Mouse (Mus musculus): ENCODE data around the gene B4galt3. TPM values are rescaled to one million over a fixed set of nuclear protein-coding genes. Genes with fewer than 3 reads are reported as not detected.

B4galt3 gene
- polyA plus RNA-seq, 1 experiment from 2014 or later, result 34.2 TPM

DNA sequence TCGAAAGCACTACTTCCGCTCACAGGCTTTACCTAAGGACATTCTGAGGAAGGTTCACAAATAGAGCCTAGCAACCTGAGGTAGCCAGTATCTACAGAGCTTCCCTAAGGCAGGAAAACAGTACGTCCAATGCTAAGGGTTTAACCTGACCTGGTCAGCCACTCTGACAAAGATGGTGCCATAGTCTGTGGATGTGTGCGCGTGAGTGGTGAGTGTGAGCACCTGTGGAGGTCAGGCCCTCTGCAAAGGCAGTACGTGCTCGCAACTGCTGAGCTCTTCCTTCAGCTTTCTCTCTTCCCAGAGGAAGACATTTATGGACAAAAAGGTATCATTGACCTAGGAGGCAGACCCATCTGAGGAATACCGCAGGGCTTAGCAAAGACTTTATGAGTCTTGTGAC is 8.3 kb downstream of the B4galt3 start:
- Histone ChIP-seq H3K9ac (ENCODE audit: low read length) (no peak overlapping the region), H3K4me2 (replicated peaks; ENCODE audit: low read depth) (no peak overlapping the region), H3K9me3 (ENCODE audit: control insufficient read depth, low read length) (no peaks in the 10 kb centered on the region), H3K36me3 (ENCODE audit: control insufficient read depth, insufficient read depth, low read length) (peaks cover 27% of the 10 kb centered on the region), H3K27ac (replicated peaks) (no peak overlapping the region), H3K4me1 (replicated peaks; ENCODE audit: control insufficient read depth, insufficient read depth) (0 out of 2 replicates have a peak, but pooled peaks cover 2% of the 10 kb centered on the region), H3K4me3 (ENCODE audit: low read depth, low read length) (no peak overlapping the region), H3K27me3 (ENCODE audit: control insufficient read depth, insufficient read depth, low read length) (no peaks in the 10 kb centered on the region)
- WGBS, result 93% methylated on average over 8 of the region's 8 CpGs
- TF ChIP-seq EP300 (optimal IDR thresholded peaks at IDR 0.05) (no peak), CTCF (IDR thresholded peaks at IDR 0.05; ENCODE audit: low read depth) (no peak)
- peak; percentile 10 for DNase-seq (ENCODE audit: low spot score)
- no peak for ATAC-seq (ENCODE audit: low FRiP score, low TSS enrichment)

DNA sequence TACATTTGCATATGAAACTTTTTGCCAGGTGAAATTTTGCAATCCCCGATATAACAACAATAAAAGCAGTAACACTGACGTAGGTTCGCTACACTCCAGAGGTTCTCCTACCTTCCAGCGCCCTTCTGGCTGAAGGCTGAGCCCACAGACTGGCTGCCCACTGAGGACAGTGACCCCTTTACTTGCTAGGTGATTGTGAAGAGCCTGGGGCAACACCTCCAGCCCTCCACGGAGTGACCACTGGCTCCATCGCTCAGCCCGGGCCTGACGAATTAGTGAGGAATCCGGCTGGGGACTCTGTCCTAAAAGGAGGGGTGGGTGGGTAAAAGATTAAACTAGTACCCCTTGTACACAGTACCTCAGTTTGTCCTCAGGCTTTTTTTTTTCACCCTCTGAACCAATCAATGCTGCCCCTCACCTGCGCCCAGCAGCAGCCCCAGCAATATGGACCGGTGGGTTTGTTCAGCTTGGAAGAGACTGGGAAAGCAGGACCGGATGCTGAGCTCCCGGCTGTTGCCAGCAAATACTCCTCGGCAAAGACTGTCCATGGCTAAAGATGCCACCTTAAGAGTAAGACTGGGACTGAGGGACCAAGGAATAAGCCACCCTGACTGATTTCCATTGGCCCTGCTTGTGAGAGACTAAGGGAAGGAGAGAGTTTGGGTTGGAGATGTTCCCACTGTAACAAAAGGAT is 9.0 kb downstream of the B4galt3 start:
- ATAC-seq (ENCODE audit: low FRiP score, low TSS enrichment) (no peak), DNase-seq (ENCODE audit: low spot score) (no peak)
- Histone ChIP-seq H3K9me3 (ENCODE audit: control insufficient read depth, low read length) (no peaks in the 10 kb centered on the region), H3K9ac (ENCODE audit: low read length) (no peak overlapping the region), H3K4me2 (replicated peaks; ENCODE audit: low read depth) (no peak overlapping the region), H3K4me1 (replicated peaks; ENCODE audit: control insufficient read depth, insufficient read depth) (0 out of 2 replicates have a peak, but pooled peaks cover 2% of the 10 kb centered on the region), H3K36me3 (ENCODE audit: control insufficient read depth, insufficient read depth, low read length) (peaks cover 27% of the 10 kb centered on the region), H3K27me3 (ENCODE audit: control insufficient read depth, insufficient read depth, low read length) (no peaks in the 10 kb centered on the region), H3K27ac (replicated peaks) (no peak overlapping the region), H3K4me3 (ENCODE audit: low read depth, low read length) (no peak overlapping the region)
- WGBS, result 86% methylated on average over 14 of the region's 14 CpGs
- no peak for TF ChIP-seq EP300 (optimal IDR thresholded peaks at IDR 0.05)
- no peak for TF ChIP-seq CTCF (IDR thresholded peaks at IDR 0.05; ENCODE audit: low read depth)

DNA sequence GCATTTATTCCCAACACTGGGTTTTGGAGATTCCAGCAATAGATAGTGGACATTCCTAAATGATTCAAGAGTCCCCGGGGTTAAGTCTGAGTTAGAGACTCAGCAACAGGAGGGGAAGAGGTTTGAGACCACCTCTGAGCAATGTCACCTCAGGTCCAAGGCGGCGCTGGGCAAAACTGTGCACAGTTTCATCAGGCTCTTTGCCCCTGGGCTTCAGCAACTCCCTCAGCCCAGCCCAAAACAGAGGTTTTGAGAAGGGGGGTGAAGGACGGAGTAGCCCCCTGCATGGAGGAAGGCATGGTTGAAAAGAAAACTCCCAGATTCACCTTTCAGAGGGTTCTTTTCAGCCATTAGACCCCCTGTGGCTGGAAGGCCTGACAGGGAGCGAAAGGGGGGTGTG is 9.6 kb downstream of the B4galt3 start:
- no peak overlapping the region for H3K27ac ChIP-seq (replicated peaks)
- TF ChIP-seq CTCF (IDR thresholded peaks at IDR 0.05; ENCODE audit: low read depth) (no peak), EP300 (optimal IDR thresholded peaks at IDR 0.05) (no peak)
- H3K4me1 ChIP-seq (replicated peaks; ENCODE audit: control insufficient read depth, insufficient read depth), result 0 out of 2 replicates have a peak, but pooled peaks cover 2% of the 10 kb centered on the region
- H3K27me3 ChIP-seq (ENCODE audit: control insufficient read depth, insufficient read depth, low read length), result no peaks in the 10 kb centered on the region
- peak overlapping the region; percentile 87 for H3K4me2 ChIP-seq (replicated peaks; ENCODE audit: low read depth)
- peaks cover 27% of the 10 kb centered on the region for H3K36me3 ChIP-seq (ENCODE audit: control insufficient read depth, insufficient read depth, low read length)
- peak overlapping the region; percentile 75 for H3K9ac ChIP-seq (ENCODE audit: low read length)
- DNase-seq (ENCODE audit: low spot score), result no peak
- H3K4me3 ChIP-seq (ENCODE audit: low read depth, low read length), result peak overlapping the region; percentile 62; the same call in 1 of the 2 replicates
- ATAC-seq (ENCODE audit: low FRiP score, low TSS enrichment), result no peak
- H3K9me3 ChIP-seq (ENCODE audit: control insufficient read depth, low read length), result no peaks in the 10 kb centered on the region
- WGBS, result 73% methylated on average over 5 of the region's 5 CpGs

DNA sequence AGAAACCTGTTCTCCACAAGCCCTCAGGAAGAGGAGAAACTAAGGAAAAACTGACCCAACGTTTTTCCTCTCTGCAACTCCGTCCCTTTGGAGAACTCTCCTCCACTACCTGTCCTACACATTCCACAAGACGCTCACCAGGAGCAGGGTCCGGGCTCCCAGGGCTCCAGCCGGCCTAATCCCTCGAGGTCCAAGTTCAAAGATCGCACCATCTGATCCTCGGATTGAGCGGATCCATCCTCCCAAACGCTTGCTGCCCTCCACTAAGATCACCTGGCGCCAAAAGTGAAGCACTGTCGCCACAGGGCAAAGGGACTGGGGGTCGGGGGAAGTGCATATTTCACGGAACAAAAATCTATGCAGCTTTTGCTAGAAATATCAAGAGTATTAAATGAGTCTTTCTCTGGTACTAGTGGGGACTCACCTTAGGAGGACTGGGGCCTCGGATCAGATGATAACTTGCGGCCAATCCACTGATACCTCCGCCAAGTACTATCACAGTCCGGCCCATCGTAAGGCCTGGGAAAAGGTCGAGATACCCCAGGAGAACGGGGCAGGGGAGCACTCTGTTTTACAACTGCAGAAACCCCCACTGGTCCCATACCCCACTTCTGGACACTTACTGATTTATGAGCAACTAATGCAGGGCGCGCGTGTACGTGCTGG is 10.3 kb downstream of the B4galt3 start:
- TF ChIP-seq CTCF (IDR thresholded peaks at IDR 0.05; ENCODE audit: low read depth), result no peak
- TF ChIP-seq EP300 (optimal IDR thresholded peaks at IDR 0.05), result no peak
- Histone ChIP-seq H3K9me3 (ENCODE audit: control insufficient read depth, low read length) (no peaks in the 10 kb centered on the region), H3K4me3 (ENCODE audit: low read depth, low read length) (peak overlapping the region; percentile 62), H3K4me1 (replicated peaks; ENCODE audit: control insufficient read depth, insufficient read depth) (0 out of 2 replicates have a peak, but pooled peaks cover 2% of the 10 kb centered on the region), H3K4me2 (replicated peaks; ENCODE audit: low read depth) (peak overlapping the region; percentile 87), H3K36me3 (ENCODE audit: control insufficient read depth, insufficient read depth, low read length) (peaks cover 27% of the 10 kb centered on the region), H3K27me3 (ENCODE audit: control insufficient read depth, insufficient read depth, low read length) (no peaks in the 10 kb centered on the region), H3K27ac (replicated peaks) (peak overlapping the region; percentile 45; the same call in 1 of the 2 replicates), H3K9ac (ENCODE audit: low read length) (peak overlapping the region; percentile 75)
- ATAC-seq (ENCODE audit: low FRiP score, low TSS enrichment) (no peak; the same call in 1 of the 2 replicates), DNase-seq (ENCODE audit: low spot score) (no peak)
- under 1% methylated on average over 25 of the region's 25 CpGs for WGBS

DNA sequence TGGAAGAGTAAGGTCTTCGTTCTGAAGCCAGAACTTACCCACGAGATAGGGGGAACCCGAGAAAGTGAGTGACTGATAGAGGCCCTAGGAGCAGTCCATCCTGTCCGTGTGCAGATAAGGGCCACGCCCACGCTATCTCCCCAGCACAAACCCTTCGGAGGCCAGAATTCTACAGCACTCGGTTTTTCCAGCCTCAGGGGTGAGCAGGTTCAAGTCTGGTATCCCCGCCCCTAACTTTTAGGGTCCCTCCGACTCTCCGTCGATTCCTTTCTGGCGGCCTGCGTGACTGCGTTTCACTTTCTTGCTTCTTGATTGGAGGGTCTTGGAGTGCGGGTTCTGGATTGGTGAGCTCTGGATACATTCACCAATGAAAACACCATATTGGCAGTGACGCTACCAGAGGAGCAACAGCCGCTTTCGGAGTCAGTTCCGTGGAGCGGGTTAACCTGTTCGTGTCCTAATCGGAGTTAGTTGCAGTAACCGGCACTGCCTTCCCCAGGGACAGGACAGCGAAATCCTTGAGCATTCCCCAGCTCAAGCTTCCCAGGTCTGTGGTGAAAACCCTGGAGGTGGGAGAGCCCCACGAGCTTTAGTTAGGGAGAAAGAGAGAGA is 10.9 kb downstream of the B4galt3 start, which contains the start of gene Ppox:
Ppox (minus strand) TSS at position 271 of the 612 bp plus-strand sequence.
- peak; percentile 91 for DNase-seq (ENCODE audit: low spot score)
- 0 out of 2 replicates have a peak, but pooled peaks cover 2% of the 10 kb centered on the region for H3K4me1 ChIP-seq (replicated peaks; ENCODE audit: control insufficient read depth, insufficient read depth)
- peak within 1 kb of the TSS; percentile 93 for H3K27ac ChIP-seq (replicated peaks)
- H3K9me3 ChIP-seq (ENCODE audit: control insufficient read depth, low read length), result no peaks in the 10 kb centered on the region
- 0% methylated on average over 26 of the region's 26 CpGs for WGBS
- peak within 1 kb of the TSS; percentile 62 for H3K4me3 ChIP-seq (ENCODE audit: low read depth, low read length)
- peaks cover 26% of the 10 kb centered on the region for H3K36me3 ChIP-seq (ENCODE audit: control insufficient read depth, insufficient read depth, low read length)
- peak within 1 kb of the TSS; percentile 87 for H3K4me2 ChIP-seq (replicated peaks; ENCODE audit: low read depth)
- no peaks in the 10 kb centered on the region for H3K27me3 ChIP-seq (ENCODE audit: control insufficient read depth, insufficient read depth, low read length)
- peak within 1 kb of the TSS; percentile 75 for H3K9ac ChIP-seq (ENCODE audit: low read length)
- peak; percentile 63 for TF ChIP-seq EP300 (optimal IDR thresholded peaks at IDR 0.05)
- no peak for TF ChIP-seq CTCF (IDR thresholded peaks at IDR 0.05; ENCODE audit: low read depth)
- peak; percentile 98 for ATAC-seq (ENCODE audit: low FRiP score, low TSS enrichment)

All from stomach, postnatal 0 days (tissue).